Mouse (Mus musculus) gastrocnemius, adult 2 months (tissue): ENCODE measurements around the gene Mrpl42. TPM values are rescaled to one million over a fixed set of nuclear protein-coding genes. Genes with fewer than 3 reads are reported as not detected.

ENCODE experiments used
- DNase-seq: peaks from one replicate; pipeline ENCODE4 v3.0.0; 2022
- H3K27ac ChIP-seq: fragments of 200-600 bp; 2 replicates; pipeline ENCODE4 v1.8.1; 2022; ENCODE audit warnings: mild to moderate bottlenecking
- H3K4me3 ChIP-seq: fragments of 200-600 bp; 2 replicates; pipeline ENCODE4 v1.8.1; 2022; ENCODE audit warnings: mild to moderate bottlenecking, moderate library complexity
- CTCF ChIP-seq: fragments of 200-600 bp; IDR thresholded peaks from 2 replicates; pipeline ENCODE4 v1.8.1; 2022; ENCODE audit warnings: antibody characterized with exemption, mild to moderate bottlenecking, moderate library complexity
- intact Hi-C: fragments of 180-260 bp; cut with DNase I; formaldehyde crosslinking; loops from one replicate; pipeline ENCODE4 v1.15.1; 2025
- total RNA-seq, 2 experiments: library from RNA; stranded (reverse); gene quantifications; 2 replicates each; pipeline ENCODE4 v1.2.3; 2021

The Mrpl42 gene
- total RNA-seq, 2 experiments from 2014 or later = 307 to 392 TPM

- TF ChIP-seq CTCF = no peak; the same call in 1 of the 2 replicates
- Histone ChIP-seq H3K27ac (peak overlapping the region; percentile 56; the same call in 1 of the 2 replicates), H3K4me3 (no peak overlapping the region)
- intact Hi-C loops = no loop called here
- no peak for DNase-seq
These were observed 33.9 kb upstream of the Mrpl42 start for GRCm38 (mm10) chr10:95535399-95536221.

DNA sequence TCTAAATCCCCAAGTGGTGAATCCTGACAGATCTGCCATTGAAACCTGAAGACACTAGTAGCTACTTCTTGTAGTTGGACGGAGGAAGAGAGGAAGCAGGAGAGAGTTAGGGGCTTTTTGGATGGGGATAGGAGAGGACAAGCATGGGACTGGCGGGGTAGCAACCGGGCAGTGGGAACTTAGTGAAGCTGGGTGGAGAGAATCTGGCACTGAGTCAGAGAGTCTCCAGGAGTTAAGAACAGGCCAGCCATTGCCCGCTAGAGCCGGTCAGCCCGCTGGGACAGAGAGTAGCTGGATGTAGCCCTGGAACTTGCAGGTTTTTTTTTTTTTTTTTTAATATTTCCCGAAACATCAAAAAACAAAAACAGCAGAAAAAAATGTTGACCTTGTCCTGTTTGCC, 31.6 kb upstream of the Mrpl42 start:
- peak; percentile 42 for DNase-seq
- Histone ChIP-seq H3K27ac (peak overlapping the region; percentile 74), H3K4me3 (no peak overlapping the region)
- TF ChIP-seq CTCF = no peak
- intact Hi-C loops = no loop called here

DNA sequence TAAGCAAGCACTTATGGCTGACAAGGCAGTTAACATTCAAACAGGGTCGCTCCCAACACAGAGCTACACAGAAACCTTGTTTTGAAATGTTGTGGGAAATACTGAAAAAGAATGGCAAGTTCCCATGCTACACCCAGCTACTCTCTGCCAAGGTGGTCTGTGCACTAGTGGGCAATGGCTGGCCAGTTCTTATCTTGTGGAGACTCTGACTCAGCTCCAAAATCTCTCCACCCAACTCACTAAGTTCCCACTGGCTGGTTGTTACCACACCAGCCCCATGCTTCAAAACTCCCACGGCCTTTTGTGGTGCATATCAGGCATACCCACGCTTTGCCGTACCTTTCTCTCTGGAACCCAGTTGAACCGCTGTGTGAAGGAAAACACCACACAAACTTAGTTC, 31.2 kb upstream of the Mrpl42 start:
- intact Hi-C loops = no loop called here
- no peak overlapping the region for H3K4me3 ChIP-seq
- H3K27ac ChIP-seq = peak overlapping the region; percentile 74
- no peak for TF ChIP-seq CTCF
- DNase-seq = no peak

DNA sequence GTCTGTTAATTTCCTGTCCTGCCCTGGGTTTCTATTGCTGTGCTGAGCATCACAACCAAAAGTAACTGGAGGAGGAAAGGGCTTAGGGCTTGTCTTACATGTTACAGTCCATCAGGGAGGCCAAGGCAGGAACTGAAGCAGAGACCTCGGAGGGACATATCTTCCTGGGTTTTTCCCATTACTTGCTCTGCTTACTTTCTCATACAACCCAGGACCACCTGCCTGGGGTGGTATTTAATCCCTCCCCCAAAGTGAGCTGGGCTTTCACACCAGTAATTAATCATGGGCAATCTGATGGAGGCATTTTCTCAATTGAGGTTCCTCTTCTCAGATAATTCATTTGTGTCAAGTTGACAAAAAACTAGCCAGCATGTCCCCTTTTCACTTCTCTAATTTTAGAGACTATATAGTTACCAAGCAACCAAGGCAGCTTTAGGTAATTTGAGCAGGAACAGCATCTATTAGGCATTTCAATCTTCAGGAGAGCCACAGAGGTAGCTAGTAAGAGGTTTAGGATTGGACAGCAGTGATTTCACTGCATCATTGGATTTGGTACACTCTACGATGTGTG, 28.9 kb upstream of the Mrpl42 start:
- intact Hi-C loops = no loop called here
- no peak for DNase-seq
- peak overlapping the region; percentile 74 for H3K27ac ChIP-seq
- H3K4me3 ChIP-seq = no peak overlapping the region
- TF ChIP-seq CTCF = no peak

DNA sequence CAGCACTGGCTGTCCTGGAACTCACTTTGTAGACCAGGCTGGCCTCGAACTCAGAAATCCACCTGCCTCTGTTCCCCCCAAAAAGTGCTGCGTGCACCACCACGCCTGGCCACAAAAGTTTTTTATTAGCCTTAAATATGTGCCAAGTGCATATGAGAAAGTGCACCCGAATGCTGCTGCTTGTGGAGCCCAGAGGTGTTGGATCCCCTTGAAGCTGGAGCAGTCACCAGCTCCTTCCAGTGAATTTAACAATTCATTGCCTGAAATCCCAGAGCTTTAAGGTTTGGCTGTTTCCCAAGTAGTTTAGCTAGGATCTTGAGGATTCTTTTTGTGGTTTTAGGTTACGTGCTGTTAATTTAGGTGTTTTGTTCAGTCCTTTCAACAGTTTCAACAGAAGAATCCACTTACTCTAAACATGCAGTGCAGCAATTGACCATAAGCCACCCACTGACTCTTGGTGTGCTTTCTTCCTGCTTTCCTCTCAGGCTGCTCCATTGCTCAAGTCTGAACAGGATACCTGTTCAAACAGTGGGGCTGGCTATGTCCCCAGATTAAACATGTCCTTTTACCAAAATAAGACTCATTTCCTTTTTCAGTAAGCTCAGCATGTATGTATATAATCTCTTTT, 24.9 kb upstream of the Mrpl42 start:
- no peak for TF ChIP-seq CTCF
- Histone ChIP-seq H3K27ac (no peak overlapping the region), H3K4me3 (no peak overlapping the region)
- DNase-seq = no peak
- intact Hi-C loops = no loop called here

DNA sequence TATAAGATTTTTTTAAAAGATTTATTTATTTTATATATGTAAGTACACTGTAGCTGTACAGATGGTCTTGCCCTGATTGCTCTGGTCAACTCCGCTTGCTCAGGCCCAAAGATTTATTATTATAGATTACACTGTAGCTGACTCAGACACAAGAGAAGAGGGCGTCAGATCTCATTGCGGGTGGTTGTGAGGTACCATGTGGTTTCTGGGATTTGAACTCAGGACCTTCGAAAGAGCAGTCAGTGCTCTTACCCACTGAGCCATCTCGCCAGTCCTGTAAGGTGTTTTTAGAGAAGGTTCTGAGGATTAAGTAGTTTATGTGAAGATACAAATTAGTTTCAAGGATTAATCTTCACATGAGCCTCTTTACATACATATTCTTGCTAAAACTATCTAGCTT, 24.1 kb upstream of the Mrpl42 start:
- Histone ChIP-seq H3K4me3 (no peak overlapping the region), H3K27ac (no peak overlapping the region)
- no peak for DNase-seq
- intact Hi-C loops = no loop called here
- TF ChIP-seq CTCF = no peak

DNA sequence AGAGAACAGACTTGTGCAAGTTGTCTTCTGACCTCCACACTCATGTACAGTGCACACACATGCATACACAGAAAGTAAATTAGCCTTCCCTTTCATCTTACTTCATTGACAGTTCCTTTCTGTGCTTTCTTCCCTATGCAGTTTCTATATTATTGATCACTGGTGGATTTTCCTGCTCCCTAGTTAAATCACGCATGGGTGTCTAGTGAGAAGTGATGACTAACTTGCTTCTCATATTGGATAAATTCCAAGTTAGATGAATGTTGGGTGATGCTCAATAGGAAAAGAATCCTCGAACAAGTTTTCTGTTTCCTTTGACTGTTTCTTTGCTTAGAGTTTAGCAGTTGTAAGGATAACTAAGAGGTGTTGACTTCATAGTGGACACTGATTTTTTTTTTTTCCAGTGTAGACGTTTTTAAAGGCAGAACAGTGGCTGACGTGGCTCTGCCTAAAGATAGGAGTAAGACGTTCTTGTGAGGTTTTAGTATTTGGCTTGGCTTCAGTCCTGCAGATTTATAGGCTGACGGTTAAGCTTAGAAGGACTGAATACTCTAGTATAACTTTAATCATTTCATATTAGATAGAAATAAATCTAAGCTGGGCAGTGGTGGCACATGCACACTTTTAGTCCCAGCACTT, 23.4 kb upstream of the Mrpl42 start:
- no peak for TF ChIP-seq CTCF
- no peak overlapping the region for H3K27ac ChIP-seq
- intact Hi-C loops = no loop called here
- H3K4me3 ChIP-seq = no peak overlapping the region
- DNase-seq = no peak

DNA sequence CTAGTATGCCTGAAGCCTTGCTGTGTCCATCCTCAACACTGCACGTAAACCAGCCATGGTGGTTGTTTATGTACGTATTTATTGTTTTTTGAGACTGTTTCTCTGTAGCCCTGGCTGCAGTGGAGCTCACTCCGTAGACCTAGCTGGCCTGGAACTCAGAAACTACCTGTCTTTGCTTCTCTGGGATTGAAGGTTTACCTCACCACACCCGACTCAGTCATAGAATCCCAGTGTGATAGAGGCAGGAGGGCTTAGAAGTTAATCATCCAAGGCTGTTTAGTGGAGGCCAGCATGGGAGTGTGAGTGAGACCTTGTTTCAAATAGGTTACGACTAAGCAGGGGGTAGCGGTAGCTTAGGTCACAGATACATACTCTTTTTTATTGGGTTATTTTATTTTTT, 15.9 kb upstream of the Mrpl42 start:
- no peak for TF ChIP-seq CTCF
- no peak overlapping the region for H3K27ac ChIP-seq
- intact Hi-C loops = no loop called here
- no peak for DNase-seq
- H3K4me3 ChIP-seq = no peak overlapping the region

DNA sequence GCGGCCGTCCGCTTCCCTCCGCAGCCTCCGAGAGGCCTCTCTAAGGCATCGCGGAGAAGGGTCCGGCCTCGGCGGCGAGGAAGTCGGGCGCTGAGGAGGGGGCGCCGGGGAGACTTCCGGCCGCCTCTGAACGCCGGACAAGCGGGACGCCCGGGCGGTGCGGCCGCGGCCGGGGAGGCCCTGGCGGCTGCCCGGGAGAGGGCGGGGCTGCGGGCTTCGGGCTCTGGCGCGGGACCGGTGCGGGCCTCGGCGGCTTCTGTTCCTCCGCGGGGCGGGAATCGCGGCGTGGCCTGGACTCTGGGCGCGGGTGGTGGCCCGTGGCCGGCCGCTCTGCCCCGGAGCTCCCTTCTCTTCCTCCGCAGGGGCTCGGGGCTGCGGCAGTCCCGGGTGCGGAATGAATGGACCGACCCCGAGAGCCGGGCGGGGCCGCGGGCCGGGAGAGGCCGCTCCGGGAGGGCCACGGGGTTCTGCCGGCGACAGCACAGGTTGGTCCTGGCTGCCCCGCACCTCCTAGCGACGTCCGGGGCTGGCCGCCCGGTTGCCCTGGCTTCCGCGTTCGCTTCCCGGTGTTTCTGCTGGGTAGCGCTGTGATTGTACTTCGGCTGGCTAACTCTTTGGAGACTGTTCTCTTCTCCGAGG, 13.7 kb upstream of the Mrpl42 start:
- TF ChIP-seq CTCF = no peak
- peak; percentile 76 for DNase-seq
- H3K4me3 ChIP-seq = peak overlapping the region; percentile 94
- intact Hi-C loops = no loop called here
- peak overlapping the region; percentile 96 for H3K27ac ChIP-seq

DNA sequence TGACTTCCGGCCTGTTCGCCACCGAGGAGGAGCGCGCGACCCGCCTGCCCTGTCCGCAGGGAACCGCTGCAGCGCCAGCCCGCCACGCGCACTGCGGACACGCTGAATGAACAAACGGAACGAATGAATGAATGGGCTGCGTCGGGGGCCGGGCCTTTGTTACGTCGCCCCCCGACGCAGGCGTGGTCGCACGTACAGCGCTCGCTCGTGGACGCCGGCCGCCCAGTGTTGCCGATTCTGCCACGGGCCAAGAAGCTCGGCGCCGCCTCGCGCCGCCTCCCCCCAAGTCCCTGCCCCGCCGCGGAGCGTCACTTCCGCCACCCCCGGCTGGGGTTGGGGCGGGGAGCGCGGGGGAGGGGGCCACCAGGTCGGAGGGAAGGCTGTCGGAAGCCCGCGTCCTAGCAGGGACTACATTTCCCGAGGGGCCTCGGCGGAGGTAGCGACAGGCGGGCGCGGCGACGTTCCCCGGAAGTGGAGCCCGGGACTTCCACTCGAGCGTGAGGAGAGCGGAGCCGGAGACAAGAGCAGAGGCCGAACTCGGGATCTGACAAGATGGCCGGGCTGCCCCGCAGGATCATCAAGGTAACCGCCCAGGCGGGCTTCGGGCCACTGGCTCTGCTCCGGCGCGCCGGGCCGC, 13.0 kb upstream of the Mrpl42 start, which contains the start of gene Ube2n:
Gene Ube2n, plus strand, starts transcription at position 490 of the 637 bp plus-strand sequence.
- peak within 1 kb of the TSS; percentile 94 for H3K4me3 ChIP-seq
- DNase-seq = peak; percentile 99
- intact Hi-C loops = no loop called here
- no peak for TF ChIP-seq CTCF
- peak within 1 kb of the TSS; percentile 96 for H3K27ac ChIP-seq

DNA sequence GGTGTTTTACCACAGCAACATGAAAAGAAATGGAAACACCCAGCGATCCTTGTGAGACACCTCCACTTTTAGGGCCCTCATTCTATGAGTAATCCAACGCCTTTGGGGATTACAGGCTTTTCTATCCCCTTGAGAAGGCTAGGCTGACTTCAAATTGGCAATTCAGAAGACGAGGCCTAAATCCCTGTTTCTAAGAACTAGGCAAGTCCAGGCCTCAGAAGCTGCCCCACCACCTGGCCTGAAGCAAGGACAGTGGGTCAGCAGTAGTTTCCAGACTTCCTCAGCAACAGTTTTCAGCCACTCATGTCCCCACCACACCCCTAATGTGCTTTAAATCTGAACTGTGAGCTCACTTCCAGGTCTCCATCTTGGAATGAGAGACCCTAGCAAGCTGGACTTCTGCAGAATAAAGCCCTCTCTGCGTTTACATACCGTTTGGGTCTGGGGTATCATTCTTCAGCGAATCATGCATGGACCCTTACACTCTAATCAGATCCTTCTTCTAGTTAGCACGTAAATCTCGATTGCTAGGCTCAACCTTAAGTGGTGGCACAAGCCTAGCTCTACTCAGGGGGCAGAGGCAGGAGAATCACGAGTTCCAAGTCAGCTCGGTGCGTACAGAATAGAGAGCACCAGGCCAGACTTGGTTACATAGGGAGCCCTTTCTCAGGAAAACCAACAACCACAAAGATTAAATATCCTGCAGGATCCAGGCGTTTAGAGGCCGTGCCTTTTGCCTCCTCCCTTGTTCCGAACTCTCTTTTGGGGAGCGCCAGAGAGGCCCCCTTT, 12.2 kb upstream of the Mrpl42 start:
- Histone ChIP-seq H3K27ac (peak overlapping the region; percentile 96), H3K4me3 (peak overlapping the region; percentile 94)
- no peak for TF ChIP-seq CTCF
- intact Hi-C loops = no loop called here
- DNase-seq = peak; percentile 22
